Mouse (Mus musculus) B cell, adult 2 months (primary cell): ENCODE measurements around the gene Tuba1a.
A peak's percentile ranks its signal among the peaks of the same experiment; 100 is the strongest.

Source experiments
- DNase-seq, 2 experiments: peaks; one replicate each; pipeline ENCODE4 v3.0.0; 2022

The Tuba1a gene

DNA sequence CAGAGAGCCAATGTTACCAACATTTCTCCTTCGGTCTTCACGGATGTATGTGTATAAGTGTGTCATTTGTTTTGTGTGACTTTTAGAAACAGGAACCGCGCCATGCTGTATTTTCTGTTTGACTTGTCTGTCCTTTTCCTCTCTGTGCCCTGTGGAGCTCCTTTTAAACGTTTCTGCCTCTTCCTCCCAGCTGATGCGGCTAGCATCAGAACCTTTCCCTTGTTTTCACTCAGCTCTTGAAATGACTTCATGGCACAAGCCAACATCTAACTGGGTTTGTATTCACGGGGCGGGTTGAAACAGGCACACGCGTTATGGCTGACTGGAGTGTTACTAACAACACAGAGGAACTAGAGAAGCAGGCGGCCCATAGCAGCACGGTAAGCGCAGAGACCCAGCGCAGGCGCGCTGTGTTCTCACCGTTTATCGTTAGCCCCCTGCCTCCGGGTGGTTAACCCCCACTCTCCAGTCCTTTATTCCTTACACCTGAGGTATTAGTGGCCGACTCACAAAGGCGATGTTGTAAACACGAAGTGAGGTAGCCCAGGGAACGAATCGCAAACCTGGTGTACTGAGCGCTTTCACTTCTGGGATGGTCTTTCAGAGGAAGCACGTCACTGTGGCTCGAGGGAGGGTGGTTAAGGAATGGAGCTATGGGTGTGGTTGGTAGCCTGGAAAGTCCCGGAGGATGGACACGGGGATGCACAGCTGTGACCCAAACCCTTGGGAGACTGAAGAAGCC is 31.9 kb upstream of the Tuba1a start:
- DNase-seq = peak; percentile 84 to 85

DNA sequence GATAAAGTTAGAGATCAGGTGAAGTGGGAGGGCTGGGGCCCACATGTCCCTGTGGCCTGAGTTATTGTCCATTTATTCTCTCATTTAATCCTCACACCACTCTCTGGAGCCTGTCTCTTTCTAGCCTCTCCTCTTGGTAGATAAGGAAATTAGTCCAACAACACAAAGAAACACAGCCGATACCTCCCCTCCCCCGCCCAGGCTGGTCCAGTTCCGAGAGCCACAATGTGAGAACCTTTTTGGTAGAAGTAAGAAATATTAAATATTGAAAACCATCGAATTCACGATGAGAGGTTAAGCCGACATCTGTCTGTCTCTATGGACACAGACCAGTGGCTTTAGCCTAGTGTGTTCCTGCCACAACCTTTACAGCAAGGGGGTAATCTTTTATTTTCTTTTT is 31.2 kb upstream of the Tuba1a start:
- peak; percentile 43 for DNase-seq

DNA sequence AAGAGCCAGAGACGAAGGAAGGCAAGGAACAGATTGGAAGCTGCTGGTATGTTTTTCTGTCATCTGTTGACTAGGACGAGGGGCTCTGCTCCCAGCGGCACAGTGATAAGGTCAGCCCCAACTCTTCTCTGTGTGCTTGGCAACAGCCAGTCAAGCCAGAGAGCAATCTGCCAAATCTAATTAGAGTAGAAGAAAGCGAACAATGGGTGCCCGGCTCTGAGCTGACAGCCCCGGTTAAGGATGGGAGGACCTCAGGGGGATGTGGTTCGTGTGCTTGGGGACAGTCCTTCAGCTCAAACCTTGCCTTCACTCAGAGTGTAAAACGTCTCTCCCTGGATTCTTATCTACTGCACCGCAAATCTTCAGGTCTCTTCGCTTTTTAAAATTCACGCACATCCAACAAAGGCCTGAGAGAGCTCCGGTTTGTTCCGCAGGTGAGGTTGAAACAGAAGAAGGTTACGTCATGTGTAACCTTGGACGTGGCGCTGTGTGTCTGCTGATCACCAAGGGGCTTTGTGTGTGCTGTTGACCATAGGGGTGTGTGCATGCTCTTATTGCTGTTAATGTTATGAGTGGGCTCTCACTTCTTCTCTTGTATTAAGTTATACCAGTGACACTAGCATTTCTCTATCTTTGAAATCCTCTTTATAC is 30.1 kb upstream of the Tuba1a start:
- DNase-seq = no peak

DNA sequence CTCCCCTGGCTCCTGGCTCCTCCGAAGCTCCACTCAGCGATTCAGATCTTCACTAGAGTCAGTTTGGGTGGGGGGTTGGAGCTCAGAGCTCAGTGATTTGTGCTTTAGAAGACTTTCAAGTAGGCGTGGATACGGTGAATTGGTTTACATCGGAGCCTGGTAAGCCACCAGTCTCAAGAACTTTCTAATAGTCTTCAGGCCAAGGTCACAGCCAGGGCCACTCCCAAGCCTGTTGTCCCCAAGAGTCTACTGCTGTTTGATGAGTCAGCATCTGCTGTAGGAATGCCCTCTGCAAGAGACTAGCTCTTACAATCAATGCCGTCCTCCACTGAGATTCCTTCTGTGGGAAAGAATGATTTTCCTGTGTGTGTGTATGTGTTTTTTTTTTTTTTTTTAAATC is 28.6 kb upstream of the Tuba1a start:
- no peak for DNase-seq

DNA sequence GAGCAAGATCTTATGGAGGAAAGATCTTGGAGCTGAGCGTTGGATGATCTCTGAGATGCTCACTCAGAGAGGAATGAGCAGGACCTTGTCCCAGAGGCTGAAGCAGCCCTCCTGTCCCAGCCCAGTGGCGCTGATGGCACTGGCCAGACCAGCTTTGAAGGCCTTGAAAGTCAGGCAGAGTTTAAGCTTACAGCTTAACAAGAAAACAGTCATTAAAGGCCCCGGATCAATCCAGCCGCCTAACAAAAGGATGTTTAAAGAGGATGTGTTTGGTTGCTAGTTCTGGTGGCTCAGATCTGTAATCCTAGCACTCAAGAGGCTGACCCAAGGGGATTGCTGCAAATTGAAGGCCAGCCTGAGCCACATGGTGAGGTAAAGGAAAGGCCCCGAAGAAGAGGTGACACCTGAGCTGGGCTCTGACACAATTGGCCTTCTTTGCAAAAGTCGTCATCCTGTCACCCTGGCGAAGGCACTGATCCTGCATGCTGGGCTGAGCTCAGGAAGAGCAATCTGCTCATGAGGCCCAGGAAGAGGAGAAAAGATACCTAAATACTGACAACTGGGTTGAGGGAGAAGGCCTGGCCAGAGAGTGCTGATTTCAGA is 26.6 kb upstream of the Tuba1a start:
- no peak for DNase-seq

DNA sequence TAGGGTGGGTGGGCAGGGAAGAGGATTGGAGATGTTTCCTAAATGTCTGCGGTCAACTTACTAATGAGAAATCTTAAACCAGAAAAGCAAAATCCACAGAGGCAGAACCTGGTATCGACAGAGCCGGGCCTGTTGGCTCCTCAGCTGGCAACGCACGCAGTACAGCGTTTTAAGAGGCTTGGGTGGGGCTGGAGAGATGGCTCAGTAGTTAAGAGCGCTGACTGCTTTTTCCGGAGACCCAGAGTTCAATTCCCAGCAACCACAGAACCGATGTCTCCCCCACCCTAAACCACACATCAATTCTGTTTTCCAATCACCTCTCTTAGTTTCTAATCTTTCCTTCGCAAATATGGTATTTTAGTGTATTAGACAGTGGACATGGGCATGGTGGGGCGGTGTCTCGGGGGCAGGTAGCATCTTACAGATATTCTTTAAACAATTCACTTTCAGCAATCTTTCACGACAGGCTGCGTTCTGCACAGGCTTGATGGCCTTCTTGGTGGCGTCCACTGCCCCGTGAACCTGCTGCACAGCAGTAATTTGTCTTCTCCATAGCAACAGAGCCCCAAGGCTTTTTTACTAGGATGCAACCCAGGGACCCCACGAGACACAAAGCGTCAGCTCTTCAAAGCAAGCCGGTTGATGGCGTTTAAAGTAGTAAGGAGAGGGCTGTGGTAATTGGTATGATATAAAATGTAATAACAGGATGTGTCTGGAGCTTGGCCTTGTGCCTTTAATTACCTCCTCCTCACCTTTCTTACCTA is 25.1 kb upstream of the Tuba1a start:
- DNase-seq = no peak

DNA sequence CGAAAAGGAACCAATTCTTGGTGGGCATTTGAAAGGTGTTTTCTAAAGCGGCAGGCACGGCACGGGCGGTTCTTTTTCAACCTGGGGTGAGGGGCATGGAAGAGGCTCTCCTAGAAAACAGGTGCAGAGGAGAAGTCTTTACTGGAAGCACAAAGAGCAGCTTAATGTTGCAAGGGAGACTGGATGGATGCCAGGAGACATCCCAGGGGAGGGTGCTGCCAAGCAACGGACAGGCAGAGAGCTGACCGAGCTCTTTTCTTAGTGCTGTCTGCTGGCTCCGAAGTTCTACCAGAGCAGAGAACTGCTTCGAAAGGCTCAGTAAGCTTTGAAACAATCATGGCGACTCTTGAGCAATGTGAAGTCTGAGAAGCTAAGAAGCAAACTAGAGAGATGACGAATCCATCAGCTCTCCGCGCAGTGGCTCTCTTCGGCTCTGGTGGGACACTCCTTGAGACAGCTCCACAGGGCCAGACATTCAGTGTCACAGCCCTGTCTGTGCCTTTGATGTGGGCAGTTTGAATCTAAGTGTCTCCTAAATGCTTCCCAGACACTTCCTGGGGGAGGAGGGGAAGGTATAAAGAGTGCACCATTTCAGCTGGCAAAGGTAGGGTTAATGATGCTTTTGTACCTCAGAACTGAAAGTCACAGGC is 24.4 kb upstream of the Tuba1a start:
- no peak for DNase-seq

DNA sequence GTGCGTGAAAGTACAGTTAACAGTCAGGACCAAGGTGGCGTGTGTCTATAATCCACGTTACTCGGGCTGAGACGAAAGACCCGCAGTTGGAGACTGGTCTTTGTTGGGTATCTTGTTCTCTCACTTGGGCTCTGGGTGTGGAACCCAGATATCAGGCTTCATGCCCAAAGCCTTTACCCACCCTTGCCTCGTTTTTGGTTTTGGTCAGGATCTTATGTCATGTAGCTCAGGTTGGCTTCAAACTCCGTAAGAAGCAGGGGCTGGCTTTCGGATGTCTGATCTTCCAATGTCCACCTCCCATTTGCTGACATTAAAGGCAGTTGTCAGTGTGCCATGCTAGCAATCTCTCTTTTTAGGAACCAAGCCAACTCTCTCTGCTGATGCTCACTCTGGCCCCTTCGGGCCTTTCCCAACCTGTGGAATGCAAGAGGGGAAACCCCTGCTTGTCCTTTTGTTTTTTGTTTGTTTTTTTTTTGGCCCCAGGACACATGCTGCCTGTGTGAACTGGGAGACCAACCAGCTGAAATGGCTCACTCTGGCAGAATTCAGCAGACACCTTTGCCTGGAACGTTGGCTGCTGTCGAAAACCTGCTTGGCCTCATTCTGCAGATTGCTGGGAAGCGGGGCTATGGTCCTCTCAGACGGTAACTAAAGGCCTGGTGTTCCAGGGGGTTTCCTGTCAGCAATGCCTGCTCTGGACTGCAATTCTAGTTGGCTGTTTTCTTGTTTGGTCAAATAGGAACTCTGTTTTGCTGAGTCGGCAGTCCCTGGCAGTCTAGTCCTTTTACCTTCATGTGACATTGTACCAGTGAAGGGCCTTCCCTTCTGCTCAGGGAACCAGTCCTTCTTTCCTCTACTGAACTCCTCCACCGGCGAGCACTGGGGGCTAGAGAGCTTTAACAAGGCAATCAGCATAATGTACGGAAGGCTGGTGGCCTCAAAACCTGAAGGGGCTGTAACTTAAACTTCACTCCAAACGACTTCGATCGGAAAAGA is 23.6 kb upstream of the Tuba1a start:
- DNase-seq = no peak

DNA sequence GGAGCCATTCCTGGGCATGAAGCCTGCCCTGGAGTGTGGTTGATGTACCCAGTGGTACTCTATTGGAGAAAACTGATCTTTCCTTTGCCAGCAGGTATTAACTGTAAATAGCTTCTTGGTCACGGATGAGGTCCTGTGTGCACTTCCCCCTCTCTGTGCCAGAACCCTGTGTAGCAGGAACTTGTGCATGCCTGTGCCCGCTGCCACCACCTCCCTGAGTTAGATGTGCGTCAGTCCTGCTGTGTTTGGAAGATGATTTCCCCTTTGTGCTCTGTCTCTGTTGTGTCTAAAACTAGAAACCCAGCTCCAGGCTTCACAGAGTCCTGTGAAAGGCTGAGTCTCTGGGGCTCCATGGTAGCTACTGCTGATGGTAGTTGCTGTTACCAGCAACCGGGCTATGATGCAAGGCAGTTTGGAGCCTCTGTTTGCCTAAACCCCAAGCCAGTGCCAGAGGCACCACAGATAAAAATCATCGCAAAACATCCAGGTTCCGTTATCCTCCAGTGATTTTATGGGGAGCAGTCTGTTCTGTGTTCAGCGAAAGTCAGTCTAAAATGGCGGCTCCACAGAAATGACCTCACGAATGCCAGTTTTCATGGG is 19.6 kb upstream of the Tuba1a start:
- peak; percentile 31 to 47 for DNase-seq

DNA sequence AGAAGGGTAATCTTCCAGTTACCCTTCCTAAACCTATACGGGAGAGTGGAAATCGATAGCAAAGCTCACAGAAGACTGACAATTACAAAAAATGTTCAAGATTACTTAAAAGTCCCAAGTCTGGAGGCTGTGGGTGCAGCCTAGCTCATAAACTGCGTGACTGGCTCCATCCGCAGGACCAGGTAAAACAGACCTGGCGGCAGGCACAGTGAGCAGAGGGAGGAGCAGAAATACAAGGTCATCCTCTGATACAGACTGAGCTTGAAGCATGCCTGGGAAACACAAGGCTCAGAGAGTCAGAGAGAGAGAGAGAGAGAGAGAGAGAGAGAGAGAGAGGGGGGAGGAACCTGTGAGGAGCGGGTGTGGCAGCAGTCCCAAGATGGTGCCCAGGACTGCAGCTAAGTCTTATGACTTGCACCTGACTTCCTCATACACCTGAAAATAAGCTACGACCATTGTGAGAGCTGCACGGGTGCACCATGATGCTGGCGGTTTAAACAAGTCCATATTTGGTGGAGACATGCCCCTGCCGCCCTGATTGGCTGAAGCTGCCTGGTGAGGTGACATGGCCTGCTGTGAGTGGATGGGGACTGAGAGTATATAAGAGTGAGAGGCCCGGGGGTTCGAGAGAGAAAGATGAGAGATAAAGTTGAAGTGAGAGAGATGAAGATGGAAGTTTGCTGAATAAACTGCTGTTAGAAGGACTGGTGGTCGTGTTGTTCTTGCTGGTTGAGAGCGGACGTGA is 18.2 kb upstream of the Tuba1a start:
- peak in 1 of 2 experiments; percentile 10 for DNase-seq

DNA sequence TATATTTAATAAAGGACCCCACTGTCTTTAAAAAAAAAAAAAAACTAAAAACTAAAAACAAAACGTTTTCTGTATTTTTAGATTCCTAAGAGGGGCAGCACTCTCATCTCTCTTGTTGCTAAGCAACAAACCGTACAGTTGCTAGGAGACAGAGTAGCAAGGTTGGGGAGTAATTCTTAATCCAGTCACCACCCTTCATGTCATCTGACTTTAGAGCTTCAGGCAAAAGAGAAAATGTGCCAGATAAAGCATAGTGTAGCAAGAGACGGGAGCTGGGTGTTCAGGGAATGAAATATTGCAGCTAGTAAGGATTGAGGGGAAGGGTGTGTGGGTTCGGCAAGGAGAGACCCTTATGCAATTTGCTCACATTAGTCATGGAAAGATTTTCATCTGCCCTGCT is 17.6 kb upstream of the Tuba1a start:
- no peak for DNase-seq

DNA sequence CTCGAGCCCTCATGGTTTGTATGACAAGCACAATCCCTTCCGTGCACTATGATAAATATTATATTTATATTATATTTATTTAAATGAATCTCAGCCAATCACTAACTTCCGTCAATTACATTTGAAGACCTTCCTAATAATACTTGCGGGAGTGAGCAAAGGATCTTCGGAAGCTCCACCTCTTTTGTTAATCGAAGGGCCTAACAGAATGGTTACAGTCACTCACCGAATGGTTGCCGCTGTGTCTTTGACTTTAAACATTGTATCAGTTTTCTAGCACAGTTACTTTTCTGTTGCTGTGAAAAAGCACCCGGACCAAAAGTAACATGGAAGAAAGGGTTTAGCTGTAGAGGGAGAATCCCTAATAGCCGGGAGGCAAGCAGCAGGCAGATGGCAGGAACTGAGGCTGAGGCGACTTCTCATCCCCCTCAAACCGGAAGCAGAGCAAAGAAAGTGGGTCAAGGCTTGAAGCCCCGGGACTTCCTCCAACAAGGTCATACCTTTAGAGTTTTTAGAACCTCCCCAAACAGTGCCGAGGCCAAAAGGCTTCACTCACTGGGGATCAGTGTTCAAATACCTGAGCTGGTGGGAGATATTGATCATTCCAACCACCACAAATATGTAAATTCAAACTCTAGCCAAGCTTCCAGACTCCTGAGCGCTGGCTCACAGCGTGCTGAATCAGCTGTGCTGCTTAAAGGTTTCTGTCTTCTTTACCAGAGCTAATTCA is 16.0 kb upstream of the Tuba1a start:
- DNase-seq = peak in 1 of 2 experiments; percentile 10

DNA sequence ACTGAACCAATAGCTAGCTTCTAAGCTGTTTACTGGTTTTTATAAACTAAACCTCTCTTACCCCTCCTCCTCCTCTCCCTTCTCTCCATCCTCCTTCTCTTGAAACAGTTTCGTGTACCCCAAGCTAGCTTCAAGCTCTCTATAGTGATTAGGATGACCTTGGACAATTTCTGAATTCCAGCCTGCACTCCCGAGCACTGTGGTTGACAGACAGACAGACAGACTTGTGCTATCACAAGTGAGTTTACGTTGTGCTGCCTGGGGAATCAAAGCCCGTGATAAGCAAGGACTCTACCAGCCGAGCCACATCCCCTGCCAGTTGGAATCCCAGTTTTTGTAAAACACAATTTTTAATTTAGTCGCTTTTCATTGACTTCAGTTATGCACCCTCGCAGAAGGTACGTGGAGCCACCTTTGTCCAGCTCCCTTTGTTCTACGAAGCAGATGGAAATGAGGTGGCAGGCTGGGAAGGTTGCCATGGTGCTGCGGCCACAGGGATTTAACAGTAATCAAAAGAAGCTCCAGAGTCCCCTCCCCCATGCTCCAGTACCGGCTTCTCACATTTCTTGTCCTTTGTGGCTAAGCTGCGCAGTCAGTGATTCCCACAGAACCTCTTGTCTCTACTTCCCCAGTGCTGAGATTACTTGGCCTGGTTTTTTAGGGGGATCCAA is 15.3 kb upstream of the Tuba1a start:
- no peak for DNase-seq

DNA sequence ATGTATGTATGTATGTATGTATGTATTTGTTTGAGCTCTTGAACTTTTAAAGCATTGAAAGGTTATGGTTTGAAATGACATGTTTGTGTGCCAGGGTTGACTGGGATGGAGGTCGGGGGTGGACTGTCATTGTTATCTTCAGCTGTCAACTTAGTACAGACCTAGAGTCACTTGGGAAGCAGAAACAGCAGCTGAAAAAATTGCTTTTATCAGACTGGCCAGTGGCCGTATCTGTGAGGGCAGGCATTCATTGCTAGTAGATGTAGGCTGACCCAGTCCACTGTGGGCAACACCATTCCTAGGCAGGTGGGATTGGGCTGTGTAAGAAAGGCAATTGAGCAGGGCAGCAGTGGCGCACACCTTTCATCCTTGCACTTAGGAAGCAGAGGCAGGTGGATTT is 6.0 kb upstream of the Tuba1a start:
- DNase-seq = no peak

DNA sequence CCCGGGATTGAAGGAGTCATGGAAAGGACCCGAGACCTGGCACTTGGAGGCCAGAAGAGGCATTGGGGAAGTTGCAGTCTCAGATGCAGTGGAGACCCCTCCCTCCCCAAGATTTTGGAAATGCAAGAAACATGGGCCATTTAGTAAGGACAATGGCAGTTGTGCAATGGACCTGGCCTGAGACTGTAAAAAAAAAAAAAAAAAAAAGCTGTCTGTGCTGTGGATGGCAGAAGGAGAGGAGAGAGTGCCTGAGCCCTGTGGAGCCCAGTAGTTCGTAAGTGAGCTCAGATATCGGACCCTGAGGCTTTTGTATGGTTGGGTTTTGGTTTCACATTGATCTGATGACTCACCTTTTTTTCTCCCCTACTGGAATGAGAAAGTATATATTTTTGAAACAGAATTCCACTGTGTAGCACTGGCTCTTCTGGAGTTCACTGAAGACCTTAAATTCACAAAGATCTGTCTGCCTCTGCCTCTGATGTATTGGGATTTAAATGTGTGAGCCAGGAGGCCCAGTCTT is 5.5 kb upstream of the Tuba1a start:
- no peak for DNase-seq

DNA sequence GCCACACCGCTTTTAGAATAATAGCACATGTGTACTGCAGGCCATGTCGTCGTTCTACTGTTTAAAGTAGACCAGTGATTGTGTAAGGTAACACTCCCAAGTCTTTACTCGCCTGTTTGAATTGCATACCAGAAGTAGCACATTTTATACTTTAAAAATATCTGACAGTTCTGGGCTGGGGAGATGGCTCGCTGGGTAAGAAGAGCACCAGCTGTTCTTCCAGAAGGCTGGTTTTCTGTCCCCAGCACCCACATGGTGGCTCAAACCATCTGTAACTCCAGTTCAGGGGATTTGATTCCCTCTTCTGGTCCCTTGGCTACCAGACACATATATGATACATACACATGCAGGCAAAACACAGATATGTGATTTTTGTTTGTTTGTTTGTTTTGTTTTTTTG is 4.0 kb upstream of the Tuba1a start:
- DNase-seq = no peak

DNA sequence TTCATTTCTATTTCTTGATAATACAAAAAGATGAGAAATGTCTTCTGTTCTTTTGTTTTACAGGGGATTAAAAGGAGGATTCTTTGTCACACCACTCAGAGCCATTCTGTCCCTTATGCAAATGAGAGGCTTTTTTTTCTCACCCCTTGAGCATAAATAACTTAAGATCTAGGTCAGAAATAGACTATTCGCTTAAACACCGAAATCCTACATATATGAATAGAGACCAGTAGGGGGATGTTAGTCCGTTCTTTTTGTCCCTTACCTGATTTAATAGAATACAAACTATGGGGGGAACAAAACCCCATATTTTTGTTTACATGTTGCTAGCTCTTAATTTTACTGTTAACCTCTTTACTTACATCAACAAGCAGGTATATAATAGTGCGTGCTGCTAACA is 2.5 kb upstream of the Tuba1a start:
- no peak for DNase-seq

DNA sequence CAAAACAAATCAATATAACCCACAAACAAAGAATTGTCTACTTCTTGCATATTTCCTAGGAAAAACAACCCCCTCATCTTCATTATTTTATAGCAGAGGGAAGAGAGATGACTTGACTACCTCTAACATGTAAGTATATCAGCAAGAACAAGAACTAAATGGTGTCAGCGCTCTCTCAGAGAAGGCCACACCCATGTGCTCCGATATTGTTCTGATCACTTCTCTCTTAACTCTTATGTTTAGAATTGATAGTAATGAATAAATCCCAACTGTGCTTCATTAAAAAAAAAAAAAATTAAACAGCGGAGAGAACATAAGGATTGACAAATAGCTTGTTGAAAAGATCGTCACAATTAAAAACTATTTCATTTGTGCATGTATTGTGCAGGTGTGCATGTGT is 1.8 kb upstream of the Tuba1a start:
- no peak for DNase-seq
